Mouse (Mus musculus) olfactory bulb, adult 2 months (tissue): ENCODE measurements around the gene Dgka. TPM values are rescaled to one million over a fixed set of nuclear protein-coding genes. Genes with fewer than 3 reads are reported as not detected.

Source experiments
- H3K27ac ChIP-seq: fragments of 200-500 bp; 2 replicates; pipeline ENCODE4 v1.5.1; 2012; ENCODE audit warnings: low read depth, low read length; ENCODE audit not compliant: insufficient read depth
- H3K4me1 ChIP-seq: fragments of 200-500 bp; 2 replicates; pipeline ENCODE4 v1.6.1; 2012; ENCODE audit warnings: low read length; ENCODE audit not compliant: control insufficient read depth, insufficient read depth
- H3K4me3 ChIP-seq: fragments of 200-500 bp; 2 replicates; pipeline ENCODE4 v1.5.1; 2012; ENCODE audit warnings: mild to moderate bottlenecking, low read depth, low read length, moderate library complexity; ENCODE audit not compliant: insufficient read depth
- CTCF ChIP-seq: fragments of 200-500 bp; IDR thresholded peaks from 2 replicates; pipeline ENCODE4 v1.5.1; 2012; ENCODE audit warnings: low read depth, mild to moderate bottlenecking, low read length, moderate library complexity; ENCODE audit not compliant: insufficient read depth
- POLR2A ChIP-seq: fragments of 200-500 bp; IDR thresholded peaks from 2 replicates; pipeline ENCODE4 v1.6.1; 2012; ENCODE audit warnings: mild to moderate bottlenecking, low read depth, low read length, moderate library complexity; ENCODE audit not compliant: insufficient read depth
- WGBS: fragments of 180-500 bp; shearing (Covaris S2); methylation state at CpG from one replicate; pipeline ENCODE4 v1.1.7; 2018; 5-methylcytosine and 5-hydroxymethylcytosine counted together
- polyA plus RNA-seq: library from polyadenylated mRNA; stranded (reverse); fragments of >200 nt; gene quantifications from 2 replicates; pipeline ENCODE4 v1.2.4, GENCODE M21; 2012; ENCODE audit warnings: low replicate concordance; ENCODE audit not compliant: missing spikeins, insufficient read depth, insufficient read length

Dgka gene
- polyA plus RNA-seq, result 167 TPM in 1 of 2 replicates, not detected in the other

- 26% methylated on average over 18 of the region's 18 CpGs for WGBS
- peaks cover 12% of the 10 kb centered on the region for H3K4me1 ChIP-seq
- peak within 1 kb of the TSS; percentile 65 for H3K4me3 ChIP-seq
- no peak for TF ChIP-seq POLR2A
- no peak for TF ChIP-seq CTCF
- peak within 1 kb of the TSS; percentile 16; the same call in 1 of the 2 replicates for H3K27ac ChIP-seq
These were observed at the start of gene Dgka for GRCm38 (mm10) chr10:128744680-128745601. TSS of gene Dgka (minus strand) at chr10:128744855.

GRCm38 (mm10) chr10:128794391-128794790, 49.7 kb upstream of the Dgka start:
- Histone ChIP-seq H3K4me3 (no peak overlapping the region), H3K4me1 (peaks cover 2% of the 10 kb centered on the region; the same call in 1 of the 2 replicates), H3K27ac (no peak overlapping the region)
- WGBS, result 91% methylated on average over 5 of the region's 5 CpGs
- TF ChIP-seq POLR2A (no peak), CTCF (no peak)

DNA sequence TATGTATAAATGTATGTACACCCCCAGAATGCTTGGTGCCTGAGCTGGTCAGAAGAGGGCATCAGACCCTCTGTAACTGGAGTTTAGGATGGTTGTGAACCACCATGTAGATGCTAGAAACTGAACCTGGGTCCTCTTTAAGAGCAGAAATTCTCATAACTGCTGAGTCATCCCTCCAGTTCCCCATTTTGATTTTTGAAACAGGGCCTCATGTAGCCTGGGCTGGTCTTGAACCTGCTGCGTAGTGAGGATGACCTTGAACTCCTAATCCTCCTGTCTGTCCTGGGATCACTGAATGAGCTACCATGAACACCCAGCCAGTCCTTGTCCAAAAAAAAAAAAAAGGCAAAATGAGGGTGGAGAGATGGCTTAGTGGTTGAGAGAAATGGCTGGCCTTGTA, 48.6 kb upstream of the Dgka start:
- no peak for TF ChIP-seq POLR2A
- TF ChIP-seq CTCF, result no peak
- no peak overlapping the region for H3K27ac ChIP-seq
- H3K4me1 ChIP-seq, result peaks cover 2% of the 10 kb centered on the region; the same call in 1 of the 2 replicates
- no peak overlapping the region for H3K4me3 ChIP-seq
- WGBS, result 94% methylated on average over 1 of the region's 1 CpGs

DNA sequence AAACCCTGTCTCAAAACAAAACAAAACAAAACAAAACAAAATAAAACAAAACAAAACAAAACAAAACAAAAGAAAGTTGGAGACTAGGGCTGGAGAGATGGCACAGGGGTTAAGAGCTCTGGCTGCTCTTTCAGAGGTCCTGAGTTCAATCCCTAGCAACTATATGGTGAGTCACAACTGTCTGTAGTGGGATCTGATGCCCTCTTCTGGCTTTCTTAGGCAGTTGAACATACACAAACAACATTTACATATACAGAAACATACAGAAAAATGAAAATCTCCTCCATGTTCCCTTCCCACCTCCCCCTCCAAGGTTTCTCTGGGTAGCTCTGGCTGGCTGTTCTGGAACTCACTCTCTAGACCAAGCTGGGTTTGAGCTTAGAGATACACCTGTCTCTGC, 47.4 kb upstream of the Dgka start:
- Histone ChIP-seq H3K4me1 (peaks cover 2% of the 10 kb centered on the region; the same call in 1 of the 2 replicates), H3K4me3 (no peak overlapping the region), H3K27ac (no peak overlapping the region)
- TF ChIP-seq CTCF, result no peak
- no peak for TF ChIP-seq POLR2A

- no peak within 1 kb of the TSS for H3K27ac ChIP-seq
- WGBS, result 71% methylated on average over 7 of the region's 7 CpGs
- no peak within 1 kb of the TSS for H3K4me3 ChIP-seq
- TF ChIP-seq CTCF (no peak), POLR2A (no peak)
- H3K4me1 ChIP-seq, result peaks cover 2% of the 10 kb centered on the region; the same call in 1 of the 2 replicates
These were observed 45.9 kb upstream of the Dgka start, which contains the start of gene Mmp19 for GRCm38 (mm10) chr10:128790398-128791124. TSS of gene Mmp19 (plus strand) at chr10:128790910.

GRCm38 (mm10) chr10:128780200-128780599, 35.5 kb upstream of the Dgka start:
- TF ChIP-seq POLR2A (no peak), CTCF (no peak)
- WGBS, result 96% methylated on average over 1 of the region's 1 CpGs
- Histone ChIP-seq H3K4me3 (no peak overlapping the region), H3K4me1 (peaks cover 4% of the 10 kb centered on the region; the same call in 1 of the 2 replicates), H3K27ac (no peak overlapping the region)

DNA sequence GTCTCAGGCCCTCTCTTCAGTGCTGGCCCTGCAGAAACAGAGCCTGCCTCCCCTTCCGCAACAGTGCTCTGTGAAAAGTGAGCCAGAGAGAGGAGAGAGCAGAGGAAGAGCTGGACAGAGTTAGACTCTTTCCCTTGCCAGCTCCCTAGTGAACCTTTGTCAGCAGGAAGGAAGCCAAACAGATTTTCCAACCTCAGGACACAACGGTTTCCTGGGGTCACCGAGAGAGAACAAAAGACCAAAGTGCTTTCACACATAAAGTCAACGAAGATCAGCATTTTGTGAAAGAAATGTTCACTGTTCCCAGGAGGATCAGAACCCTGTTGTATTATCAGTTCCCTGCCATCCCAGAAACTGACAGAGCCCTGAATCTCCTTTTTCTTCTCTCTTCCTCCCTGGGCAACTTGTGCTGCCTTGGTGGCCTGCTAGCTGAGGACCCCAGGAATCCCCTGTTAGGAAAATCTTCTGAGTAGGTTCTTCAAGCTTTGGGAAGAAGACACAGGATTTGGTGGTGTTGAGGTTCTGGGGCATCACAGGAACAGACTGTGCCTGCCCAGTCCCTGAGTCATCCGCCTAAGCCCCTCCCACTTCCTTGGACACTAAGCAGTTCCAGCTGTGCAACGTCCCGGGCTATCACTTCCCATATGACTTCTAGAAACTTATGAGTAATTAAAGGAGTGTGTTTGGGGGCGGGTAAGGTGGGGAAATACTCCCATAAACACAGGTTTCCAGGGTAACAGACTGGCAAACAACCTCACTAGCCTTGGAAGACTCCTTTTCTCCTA, 34.5 kb upstream of the Dgka start:
- peaks cover 4% of the 10 kb centered on the region; the same call in 1 of the 2 replicates for H3K4me1 ChIP-seq
- H3K27ac ChIP-seq, result peak overlapping the region; percentile 56; the same call in 1 of the 2 replicates
- no peak for TF ChIP-seq POLR2A
- no peak for TF ChIP-seq CTCF
- WGBS, result 38% methylated on average over 8 of the region's 8 CpGs
- no peak overlapping the region for H3K4me3 ChIP-seq

GRCm38 (mm10) chr10:128778441-128778840, 33.8 kb upstream of the Dgka start:
- H3K27ac ChIP-seq, result no peak overlapping the region
- TF ChIP-seq POLR2A, result no peak
- TF ChIP-seq CTCF, result no peak
- H3K4me3 ChIP-seq, result no peak overlapping the region
- H3K4me1 ChIP-seq, result peaks cover 4% of the 10 kb centered on the region; the same call in 1 of the 2 replicates
- WGBS, result 89% methylated on average over 2 of the region's 2 CpGs
